Mouse (Mus musculus): ENCODE data around the gene Gm5157.
"Not testable (repeated sequence)": the region's sequence is repeated elsewhere in the genome, so short reads cannot be mapped to it uniquely, and the experiment has no call there.

Gm5157 gene

DNA sequence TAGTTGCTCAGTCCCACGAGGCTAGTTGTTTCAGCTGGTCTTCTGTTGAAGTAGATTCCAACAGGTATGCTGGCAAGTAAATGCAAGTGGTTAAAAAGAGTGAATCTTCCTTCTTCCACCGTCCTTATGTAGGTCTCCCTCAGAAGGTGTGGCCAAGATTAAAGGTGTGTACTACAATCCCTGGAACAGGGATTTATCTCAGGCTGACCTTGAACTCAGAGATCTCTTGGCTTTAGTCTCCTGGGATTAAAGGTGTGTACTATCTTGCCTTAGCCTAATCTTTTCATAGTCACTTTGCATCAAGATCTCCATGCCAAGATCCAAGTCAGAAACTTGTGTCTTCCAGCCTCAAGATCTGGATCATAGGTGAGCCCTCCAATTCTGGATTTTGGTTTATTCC lies at the start of gene Gm5157:
Gene Gm5157, minus strand, starts transcription at position 101 of the 400 bp plus-strand sequence.
- DNase-seq (ENCODE audit: low spot score in 2 of 2), result not testable (repeated sequence)

- DNase-seq (ENCODE audit: low spot score in 2 of 2), result not testable (repeated sequence)
These were observed 28.3 kb downstream of the Gm5157 start, which contains the start of gene Vmn1r123 for GRCm38 (mm10) chr7:21161885-21162284. Gene Vmn1r123, plus strand, starts transcription at chr7:21162185.

Data from thymus, postnatal 10 days (tissue).